ENCODE assay signal across 8 mouse cellular contexts in the genomic region with DNA sequence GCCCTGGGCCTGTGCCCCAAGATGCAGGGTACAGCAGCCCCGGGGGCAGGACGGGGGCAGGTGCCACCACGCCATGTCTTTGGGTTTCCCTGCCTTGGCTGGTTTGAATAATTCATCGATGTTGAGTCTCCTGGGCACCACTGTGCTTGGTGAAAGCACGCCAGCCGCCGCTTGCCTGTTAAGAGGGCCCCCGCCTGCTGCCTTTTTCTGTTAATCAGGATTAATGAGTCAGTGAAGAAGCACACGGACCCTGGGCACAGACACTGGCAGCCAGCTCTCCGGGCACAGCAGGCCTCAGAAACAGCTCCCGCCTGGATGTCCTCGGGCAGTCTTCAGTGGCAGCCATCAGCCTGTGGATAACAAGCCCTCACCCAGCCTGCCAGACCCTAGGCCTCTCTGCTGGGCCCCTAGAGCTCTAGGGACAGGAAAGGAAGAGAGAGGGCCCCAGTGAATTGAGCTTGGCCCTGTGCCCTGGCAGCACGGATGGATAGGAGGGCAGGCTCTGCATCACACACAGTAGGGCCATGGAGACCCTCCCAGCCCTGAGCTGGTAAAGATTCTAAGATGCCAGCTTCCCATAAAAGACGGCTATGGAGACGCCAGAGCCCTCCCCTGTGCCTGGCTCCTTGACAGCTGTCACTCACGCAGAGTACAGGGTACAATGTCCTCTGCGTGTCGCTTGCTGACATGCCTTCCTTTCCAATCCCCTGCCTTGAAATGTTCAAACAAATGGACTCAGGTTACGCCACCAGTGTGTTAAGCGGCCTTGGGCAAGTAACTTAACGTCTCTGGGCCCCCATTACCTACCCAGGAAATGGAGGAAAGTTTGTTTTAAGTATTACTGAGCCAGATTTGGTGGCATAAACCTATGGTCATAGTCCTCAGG.
DNase-seq lines count a peak whose midpoint lies in the region; ATAC-seq and TF ChIP-seq lines count a peak whose summit lies in the region.

No protein-coding gene starts in this region.

- WGBS in midbrain, embryonic 11.5 days, result 75% methylated on average over 21 of the region's 21 CpGs

- no peak for TF ChIP-seq POLR2A in brain, embryonic 14.5 days (IDR thresholded peaks at IDR 0.05; ENCODE audit: borderline replicate concordance, extremely low read depth, insufficient read depth, insufficient read length, poor library complexity, severe bottlenecking)

- DNase-seq in Muller cell, postnatal 12 days (ENCODE audit: inconsistent ontology term), result peak; percentile 87
- DNase-seq in brain, embryonic 14.5 days (ENCODE audit: low read depth), result peak; percentile 98
- DNase-seq in frontal cortex, postnatal 10 days (ENCODE audit: low spot score in 2 of 2), result peak; percentile 38 to 49
- no peak for DNase-seq in midbrain, embryonic 11.5 days (ENCODE audit: low spot score, missing footprints)
- no peak for DNase-seq in thymus, postnatal 36 days
- no peak for DNase-seq in heart, postnatal 36 days
- DNase-seq in heart, adult 11 months, result no peak
- DNase-seq in ovary, postnatal 14 days (ENCODE audit: low spot score), result no peak

- no peak overlapping the region for H3K4me3 ChIP-seq in midbrain, embryonic 11.5 days (ENCODE audit: low read depth, low read length)

- H3K4me2 ChIP-seq in midbrain, embryonic 11.5 days, result no peak overlapping the region

- H3K27me3 ChIP-seq in midbrain, embryonic 11.5 days (ENCODE audit: control insufficient read depth, insufficient read depth, low read length), result no peaks in the 10 kb centered on the region

- no peaks in the 10 kb centered on the region for H3K36me3 ChIP-seq in midbrain, embryonic 11.5 days (ENCODE audit: control insufficient read depth, insufficient read depth, low read length)

- H3K27ac ChIP-seq in midbrain, embryonic 11.5 days (ENCODE audit: low read depth, low read length), result no peak overlapping the region

- intact Hi-C loops in heart, postnatal 36 days (cut with DNase I), result no loop called here

- H3K9ac ChIP-seq in midbrain, embryonic 11.5 days (ENCODE audit: low read length), result 0 out of 2 replicates have a peak overlapping the region, but pooled peaks have one; percentile 16

- 0 out of 2 replicates have a peak, but pooled peaks have one; percentile 11 for ATAC-seq in midbrain, embryonic 11.5 days (ENCODE audit: low FRiP score)

- H3K9me3 ChIP-seq in midbrain, embryonic 11.5 days (ENCODE audit: control insufficient read depth, low read length), result no peaks in the 10 kb centered on the region

- no peak for TF ChIP-seq CTCF in brain, embryonic 14.5 days (IDR thresholded peaks at IDR 0.05; ENCODE audit: borderline replicate concordance, extremely low read depth, insufficient read depth, insufficient read length)

- H3K4me1 ChIP-seq in midbrain, embryonic 11.5 days (ENCODE audit: control insufficient read depth, insufficient read depth, low read length), result peaks cover 6% of the 10 kb centered on the region

Comparison
In these comparisons a context has a peak if more than half of its experiments do, and no peak if none do; other contexts are left out.
1. DNase-seq: peak in Muller cell, postnatal 12 days (single experiment), brain, embryonic 14.5 days (single experiment) and frontal cortex, postnatal 10 days (2 of 2); none in midbrain, embryonic 11.5 days (single experiment), thymus, postnatal 36 days (0 of 2), heart, postnatal 36 days (0 of 2), heart, adult 11 months (single experiment) and ovary, postnatal 14 days (single experiment).